Mouse (Mus musculus): ENCODE results near the gene Lrrc1.

DNA sequence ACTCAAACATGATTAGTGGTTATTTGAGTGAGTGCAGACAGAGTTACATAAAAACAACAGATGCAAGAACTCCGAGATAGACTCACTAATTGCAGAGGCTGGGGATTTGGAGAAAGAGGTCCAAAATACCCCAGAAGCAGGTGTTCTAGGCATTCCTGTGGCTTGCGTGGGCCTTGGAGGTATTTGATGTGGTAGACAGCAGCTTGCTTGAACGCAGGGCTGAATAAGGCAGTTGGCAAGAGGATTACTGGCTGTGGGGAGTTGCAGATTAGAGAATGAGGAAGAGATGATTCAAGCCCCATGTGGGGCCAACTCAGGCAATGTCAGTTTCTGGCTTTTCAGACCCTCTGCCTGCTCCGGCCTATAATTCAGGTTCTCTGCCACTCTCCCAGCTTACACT, 47.8 kb upstream of the Lrrc1 start:
- TF ChIP-seq CTCF (IDR thresholded peaks at IDR 0.05; ENCODE audit: extremely low read depth, insufficient read depth, low read length) (no peak), POLR2A (IDR thresholded peaks at IDR 0.05; ENCODE audit: extremely low read depth, insufficient read depth, low read length) (no peak)
